Mouse (Mus musculus) bone marrow macrophage, adult 2 months (primary cell): ENCODE data around the gene S100pbp.

ENCODE experiments used
- CTCF ChIP-seq: IDR thresholded peaks from 2 replicates; pipeline ENCODE4 v1.5.1; 2012; ENCODE audit warnings: low read depth, mild to moderate bottlenecking, low read length, moderate library complexity
- POLR2A ChIP-seq: IDR thresholded peaks from 2 replicates; pipeline ENCODE4 v1.6.1; 2012; ENCODE audit warnings: mild to moderate bottlenecking, low read depth, low read length, borderline replicate concordance

GRCm38 (mm10) chr4:129129387-129129786 is 60.1 kb downstream of the S100pbp start:
- TF ChIP-seq POLR2A (no peak), CTCF (no peak)
